Mouse (Mus musculus) erythroblast, embryonic 14.5 days (primary cell): ENCODE measurements around the gene Dhrs7.

Experiments used
- GATA1 ChIP-seq: IDR thresholded peaks from 2 replicates; pipeline ENCODE4 v1.6.1; 2012; ENCODE audit warnings: low read length, inconsistent platforms, mixed read lengths
- TAL1 ChIP-seq: IDR thresholded peaks from 3 replicates; pipeline ENCODE4 v1.6.1; 2012; ENCODE audit warnings: low read length, inconsistent platforms, mixed read lengths

- TF ChIP-seq GATA1 (no peak), TAL1 (no peak)
Measured at GRCm38 (mm10) chr12:72694901-72695463, 30.3 kb upstream of the Dhrs7 start.
